Mouse (Mus musculus) megakaryocyte, embryonic 14.5 days (primary cell): ENCODE results near the gene Klhdc2.
A peak's percentile ranks its signal among the peaks of the same experiment; 100 is the strongest.

Experiments used
- FLI1 ChIP-seq: IDR thresholded peaks from 2 replicates; pipeline ENCODE4 v1.6.1; 2012; ENCODE audit warnings: low read length, inconsistent platforms, mixed read lengths
- GATA1 ChIP-seq: IDR thresholded peaks from 3 replicates; pipeline ENCODE4 v1.6.1; 2012; ENCODE audit warnings: mixed read lengths, low read length, inconsistent platforms, borderline replicate concordance

DNA sequence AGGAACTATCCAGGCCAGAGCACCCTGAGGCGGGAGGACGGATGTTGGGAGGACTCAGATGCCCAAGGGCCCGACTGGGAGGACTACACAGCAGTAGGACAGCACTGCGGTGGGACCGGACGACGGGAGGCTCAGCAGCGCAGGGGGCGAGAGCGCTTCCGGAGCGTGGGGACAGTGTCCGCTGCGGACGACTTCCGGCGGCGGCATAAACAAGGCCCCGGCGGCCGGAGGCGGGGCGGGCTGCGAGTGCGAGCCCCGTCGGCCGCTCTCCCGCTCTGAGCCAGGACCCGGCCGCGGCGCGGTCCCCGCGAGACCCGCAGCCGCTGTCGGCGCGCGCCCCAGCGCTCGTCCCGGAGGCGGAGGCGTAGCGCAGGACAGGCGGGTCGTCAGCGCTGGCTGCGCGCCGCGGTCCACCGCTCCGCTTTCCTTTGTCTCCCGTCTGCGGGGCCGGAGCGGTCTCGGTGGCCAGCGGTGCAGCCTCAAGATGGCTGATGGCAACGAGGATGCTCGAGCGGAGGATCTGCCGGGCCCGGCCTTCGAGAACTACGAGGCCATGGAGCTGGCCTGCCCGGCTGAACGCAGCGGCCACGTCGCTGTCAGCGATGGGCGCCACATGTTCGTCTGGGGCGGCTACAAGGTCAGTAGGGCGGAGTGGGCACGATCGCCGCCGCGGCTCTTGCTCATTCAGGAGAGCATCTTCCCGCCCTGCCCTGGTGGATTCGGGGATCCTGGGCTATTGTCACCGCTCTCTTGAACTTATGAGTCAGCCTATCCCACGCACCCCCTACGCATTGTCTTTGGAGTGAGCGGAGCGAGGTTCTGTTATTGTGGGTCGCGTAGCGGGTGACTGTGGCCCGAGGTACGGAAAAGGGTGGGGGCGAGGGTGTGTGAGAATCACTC, at the start of gene Klhdc2:
- TF ChIP-seq GATA1 (no peak), FLI1 (peak; percentile 42; the same call in 1 of the 2 replicates)
